Mouse (Mus musculus): ENCODE results near the gene Olr1. TPM values are rescaled to one million over a fixed set of nuclear protein-coding genes. Genes with fewer than 3 reads are reported as not detected.

Gene Olr1
- polyA plus RNA-seq, 1 experiment, result 0.13 TPM

GRCm38 (mm10) chr6:129530261-129530660, 23.3 kb upstream of the Olr1 start:
- H3K4me3 ChIP-seq (ENCODE audit: control insufficient read depth, insufficient read depth, low read length), result no peak overlapping the region
- TF ChIP-seq CTCF (IDR thresholded peaks at IDR 0.05; ENCODE audit: borderline replicate concordance, control insufficient read depth, extremely low read depth, insufficient read depth, low read length, poor library complexity) (no peak), POLR2A (IDR thresholded peaks at IDR 0.05; ENCODE audit: control insufficient read depth, extremely low read depth, insufficient read depth, low read length, poor library complexity) (no peak)
- no peak overlapping the region for H3K27ac ChIP-seq (ENCODE audit: control insufficient read depth, insufficient read depth, low read length)
- peaks cover 14% of the 10 kb centered on the region for H3K4me1 ChIP-seq (replicated peaks; ENCODE audit: control insufficient read depth, insufficient read depth, low read length)
- no peaks in the 10 kb centered on the region for H3K27me3 ChIP-seq (ENCODE audit: control insufficient read depth, insufficient read depth, low read length)
- no peaks in the 10 kb centered on the region for H3K36me3 ChIP-seq (ENCODE audit: control insufficient read depth, insufficient read depth, low read length)
- no peak for DNase-seq

- Histone ChIP-seq H3K4me1 (replicated peaks; ENCODE audit: control insufficient read depth, insufficient read depth, low read length) (peaks cover 9% of the 10 kb centered on the region), H3K27me3 (ENCODE audit: control insufficient read depth, insufficient read depth, low read length) (no peaks in the 10 kb centered on the region), H3K4me3 (ENCODE audit: control insufficient read depth, insufficient read depth, low read length) (no peak overlapping the region), H3K36me3 (ENCODE audit: control insufficient read depth, insufficient read depth, low read length) (no peaks in the 10 kb centered on the region), H3K27ac (ENCODE audit: control insufficient read depth, insufficient read depth, low read length) (no peak overlapping the region)
- no peak for DNase-seq
- TF ChIP-seq CTCF (IDR thresholded peaks at IDR 0.05; ENCODE audit: borderline replicate concordance, control insufficient read depth, extremely low read depth, insufficient read depth, low read length, poor library complexity) (no peak), POLR2A (IDR thresholded peaks at IDR 0.05; ENCODE audit: control insufficient read depth, extremely low read depth, insufficient read depth, low read length, poor library complexity) (no peak)
- 100% methylated on average over 1 of the region's 1 CpGs for WGBS
These were observed 22.6 kb upstream of the Olr1 start for GRCm38 (mm10) chr6:129529605-129530004.

GRCm38 (mm10) chr6:129527416-129527815, 20.5 kb upstream of the Olr1 start:
- Histone ChIP-seq H3K4me1 (replicated peaks; ENCODE audit: control insufficient read depth, insufficient read depth, low read length) (no peaks in the 10 kb centered on the region), H3K4me3 (ENCODE audit: control insufficient read depth, insufficient read depth, low read length) (no peak overlapping the region), H3K36me3 (ENCODE audit: control insufficient read depth, insufficient read depth, low read length) (no peaks in the 10 kb centered on the region), H3K27ac (ENCODE audit: control insufficient read depth, insufficient read depth, low read length) (no peak overlapping the region), H3K27me3 (ENCODE audit: control insufficient read depth, insufficient read depth, low read length) (no peaks in the 10 kb centered on the region)
- DNase-seq, result no peak
- 88% methylated on average over 2 of the region's 2 CpGs for whole genome bisulfite sequencing
- TF ChIP-seq CTCF (IDR thresholded peaks at IDR 0.05; ENCODE audit: borderline replicate concordance, control insufficient read depth, extremely low read depth, insufficient read depth, low read length, poor library complexity) (no peak), POLR2A (IDR thresholded peaks at IDR 0.05; ENCODE audit: control insufficient read depth, extremely low read depth, insufficient read depth, low read length, poor library complexity) (no peak)

GRCm38 (mm10) chr6:129526069-129526468, 19.1 kb upstream of the Olr1 start:
- H3K36me3 ChIP-seq (ENCODE audit: control insufficient read depth, insufficient read depth, low read length), result no peaks in the 10 kb centered on the region
- DNase-seq, result no peak
- no peaks in the 10 kb centered on the region for H3K4me1 ChIP-seq (replicated peaks; ENCODE audit: control insufficient read depth, insufficient read depth, low read length)
- H3K4me3 ChIP-seq (ENCODE audit: control insufficient read depth, insufficient read depth, low read length), result no peak overlapping the region
- TF ChIP-seq CTCF (IDR thresholded peaks at IDR 0.05; ENCODE audit: borderline replicate concordance, control insufficient read depth, extremely low read depth, insufficient read depth, low read length, poor library complexity), result no peak
- TF ChIP-seq POLR2A (IDR thresholded peaks at IDR 0.05; ENCODE audit: control insufficient read depth, extremely low read depth, insufficient read depth, low read length, poor library complexity), result no peak
- no peak overlapping the region for H3K27ac ChIP-seq (ENCODE audit: control insufficient read depth, insufficient read depth, low read length)
- H3K27me3 ChIP-seq (ENCODE audit: control insufficient read depth, insufficient read depth, low read length), result no peaks in the 10 kb centered on the region

- no peaks in the 10 kb centered on the region for H3K4me1 ChIP-seq (replicated peaks; ENCODE audit: control insufficient read depth, insufficient read depth, low read length)
- H3K27ac ChIP-seq (ENCODE audit: control insufficient read depth, insufficient read depth, low read length), result no peak overlapping the region
- no peak overlapping the region for H3K4me3 ChIP-seq (ENCODE audit: control insufficient read depth, insufficient read depth, low read length)
- peak; percentile 19 for DNase-seq
- no peaks in the 10 kb centered on the region for H3K27me3 ChIP-seq (ENCODE audit: control insufficient read depth, insufficient read depth, low read length)
- WGBS, result 50% methylated on average over 2 of the region's 2 CpGs
- no peaks in the 10 kb centered on the region for H3K36me3 ChIP-seq (ENCODE audit: control insufficient read depth, insufficient read depth, low read length)
- TF ChIP-seq POLR2A (IDR thresholded peaks at IDR 0.05; ENCODE audit: control insufficient read depth, extremely low read depth, insufficient read depth, low read length, poor library complexity), result no peak
- no peak for TF ChIP-seq CTCF (IDR thresholded peaks at IDR 0.05; ENCODE audit: borderline replicate concordance, control insufficient read depth, extremely low read depth, insufficient read depth, low read length, poor library complexity)
These were observed 10.9 kb upstream of the Olr1 start for GRCm38 (mm10) chr6:129517752-129518408.

GRCm38 (mm10) chr6:129516388-129516787, 9.4 kb upstream of the Olr1 start:
- Histone ChIP-seq H3K27ac (ENCODE audit: control insufficient read depth, insufficient read depth, low read length) (no peak overlapping the region), H3K36me3 (ENCODE audit: control insufficient read depth, insufficient read depth, low read length) (no peaks in the 10 kb centered on the region), H3K27me3 (ENCODE audit: control insufficient read depth, insufficient read depth, low read length) (no peaks in the 10 kb centered on the region), H3K4me3 (ENCODE audit: control insufficient read depth, insufficient read depth, low read length) (no peak overlapping the region), H3K4me1 (replicated peaks; ENCODE audit: control insufficient read depth, insufficient read depth, low read length) (no peaks in the 10 kb centered on the region)
- no peak for TF ChIP-seq CTCF (IDR thresholded peaks at IDR 0.05; ENCODE audit: borderline replicate concordance, control insufficient read depth, extremely low read depth, insufficient read depth, low read length, poor library complexity)
- TF ChIP-seq POLR2A (IDR thresholded peaks at IDR 0.05; ENCODE audit: control insufficient read depth, extremely low read depth, insufficient read depth, low read length, poor library complexity), result no peak
- DNase-seq, result no peak
- WGBS, result 75% methylated on average over 10 of the region's 10 CpGs

GRCm38 (mm10) chr6:129515068-129515467, 8.1 kb upstream of the Olr1 start:
- 97% methylated on average over 3 of the region's 3 CpGs for WGBS
- TF ChIP-seq CTCF (IDR thresholded peaks at IDR 0.05; ENCODE audit: borderline replicate concordance, control insufficient read depth, extremely low read depth, insufficient read depth, low read length, poor library complexity) (no peak), POLR2A (IDR thresholded peaks at IDR 0.05; ENCODE audit: control insufficient read depth, extremely low read depth, insufficient read depth, low read length, poor library complexity) (no peak)
- no peaks in the 10 kb centered on the region for H3K27me3 ChIP-seq (ENCODE audit: control insufficient read depth, insufficient read depth, low read length)
- DNase-seq, result no peak
- no peaks in the 10 kb centered on the region for H3K4me1 ChIP-seq (replicated peaks; ENCODE audit: control insufficient read depth, insufficient read depth, low read length)
- no peak overlapping the region for H3K27ac ChIP-seq (ENCODE audit: control insufficient read depth, insufficient read depth, low read length)
- H3K36me3 ChIP-seq (ENCODE audit: control insufficient read depth, insufficient read depth, low read length), result no peaks in the 10 kb centered on the region
- H3K4me3 ChIP-seq (ENCODE audit: control insufficient read depth, insufficient read depth, low read length), result no peak overlapping the region
